In the genomic region with DNA sequence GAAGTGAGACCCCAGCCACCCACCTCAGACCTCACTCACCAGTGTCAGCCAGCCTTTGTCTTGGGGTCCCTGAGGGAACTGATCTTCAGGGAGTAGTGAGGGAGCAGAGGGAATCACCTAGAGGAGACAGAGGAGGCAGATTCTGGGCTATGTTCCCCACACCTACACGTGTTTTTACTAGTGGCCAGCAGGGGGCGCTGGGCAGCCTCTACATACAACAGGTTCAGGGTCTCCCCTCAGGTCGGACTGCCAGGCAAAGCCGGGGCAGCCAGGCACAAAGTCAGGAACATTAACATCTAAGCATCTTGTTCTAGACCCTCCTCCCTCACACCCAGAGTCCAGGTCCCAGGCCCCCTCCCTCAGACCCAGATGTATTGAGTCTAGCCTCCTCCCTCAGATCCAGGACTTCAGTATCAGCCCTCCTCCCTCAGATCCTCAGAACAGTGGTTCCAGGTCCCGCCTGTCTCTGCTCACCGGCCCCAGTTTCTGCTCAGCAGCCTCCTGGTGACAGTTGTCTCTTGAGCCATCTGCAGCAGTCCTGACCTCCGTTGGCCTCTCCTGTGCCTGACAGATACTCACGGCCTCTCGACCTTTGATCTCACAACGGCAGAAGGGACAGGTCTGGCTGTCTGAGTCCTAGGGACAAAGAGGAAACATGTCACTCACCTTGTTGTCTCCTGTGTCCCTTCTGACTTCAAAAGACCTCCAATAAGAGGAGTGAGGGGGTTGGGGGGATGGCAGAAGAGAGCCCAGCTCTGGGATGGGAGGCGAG, we compare ENCODE assay signal across 12 mouse cellular contexts. TPM values are rescaled to one million over a fixed set of nuclear protein-coding genes. Genes with fewer than 3 reads are reported as not detected.
A peak's percentile ranks its signal among the peaks of the same experiment; 100 is the strongest.
DNase-seq lines count a peak whose midpoint lies in the region; ATAC-seq and TF ChIP-seq lines count a peak whose summit lies in the region.
"Had no signal": no experiment of that assay in that cellular context is flagged by ENCODE, and none has a peak within 500 bp of the region (broad histone marks: within the 10 kb centered on the region; RNA-seq: fewer than 3 reads in every experiment).

No protein-coding gene starts in this region.

- peaks cover 4% of the 10 kb centered on the region for H3K4me1 ChIP-seq in spleen, adult 2 months (ENCODE audit: control insufficient read depth, insufficient read depth, insufficient read length)
- peaks cover 15% of the 10 kb centered on the region for H3K4me1 ChIP-seq in liver, embryonic 13.5 days (replicated peaks)

- intact Hi-C loops in gastrocnemius, adult 2 months (cut with DNase I) = no loop called here
- intact Hi-C loops in gastrocnemius, postnatal 14 days (cut with DNase I; ENCODE audit: low total_unique reads) = loop anchor here (5.0 kb wide), 1 partner anchor 33 kb away; the partner anchor contains the start of gene Nectin2

- H3K36me3 ChIP-seq in spleen, adult 2 months (ENCODE audit: control insufficient read depth, insufficient read depth, low read length) = no peaks in the 10 kb centered on the region
- H3K36me3 ChIP-seq in liver, embryonic 13.5 days = no peaks in the 10 kb centered on the region
- H3K36me3 ChIP-seq: heart, embryonic 12.5 days had no signal

- no peaks in the 10 kb centered on the region for H3K9me3 ChIP-seq in liver, embryonic 13.5 days (replicated peaks)

- no peak for TF ChIP-seq POLR2A in spleen, adult 2 months (IDR thresholded peaks at IDR 0.05; ENCODE audit: low read depth, low read length)

- no peak overlapping the region for H3K9ac ChIP-seq in liver, embryonic 13.5 days
- H3K9ac ChIP-seq: heart, embryonic 12.5 days had no signal

- TF ChIP-seq CTCF in gastrocnemius, adult 2 months (IDR thresholded peaks at IDR 0.05) = peak; percentile 59
- TF ChIP-seq CTCF in spleen, adult 2 months (IDR thresholded peaks at IDR 0.05; ENCODE audit: extremely low read depth, insufficient read depth, insufficient read length, insufficient replicate concordance) = peak; percentile 45; the same call in 1 of the 2 replicates

- WGBS in spleen, adult 2 months = 61% methylated on average over 11 of the region's 11 CpGs
- WGBS in liver, embryonic 13.5 days (ENCODE audit: insufficient replicate concordance) = 20% methylated on average over 11 of the region's 11 CpGs

- ATAC-seq in liver, embryonic 13.5 days (ENCODE audit: low read depth) = peak; percentile 45
- ATAC-seq in erythroid progenitor cell, adult 5-6 weeks (replicated peaks; ENCODE audit: low FRiP score, poor library complexity, severe bottlenecking) = no peak
- ATAC-seq: midbrain, embryonic 16.5 days had no signal

- no peak overlapping the region for H3K4me3 ChIP-seq in gastrocnemius, adult 2 months
- no peak overlapping the region for H3K4me3 ChIP-seq in spleen, adult 2 months (ENCODE audit: extremely low read depth, insufficient read depth, insufficient read length)
- no peak overlapping the region for H3K4me3 ChIP-seq in liver, embryonic 13.5 days (replicated peaks)
- H3K4me3 ChIP-seq: heart, embryonic 12.5 days had no signal

- no peak overlapping the region for H3K4me2 ChIP-seq in liver, embryonic 13.5 days
- H3K4me2 ChIP-seq: heart, embryonic 12.5 days had no signal

- peak overlapping the region; percentile 87; the same call in 1 of the 2 replicates for H3K27ac ChIP-seq in gastrocnemius, adult 2 months
- H3K27ac ChIP-seq in spleen, adult 2 months (ENCODE audit: insufficient read depth, low read length) = no peak overlapping the region
- no peak overlapping the region for H3K27ac ChIP-seq in liver, embryonic 13.5 days

- DNase-seq in gastrocnemius, adult 2 months = no peak
- no peak for DNase-seq in gastrocnemius, postnatal 14 days
- DNase-seq in spleen, adult 2 months (ENCODE audit: low read depth in 1 of 2, low spot score in 2 of 2) = no peak
- DNase-seq in spleen, adult 18-20 months = no peak
- no peak for DNase-seq in liver, embryonic 13.5 days
- peak; percentile 26 for DNase-seq in thymus, postnatal 25 days
- no peak for DNase-seq in ovary, postnatal 36 days (ENCODE audit: low spot score)
- DNase-seq: adrenal gland, postnatal 36 days had no signal

- no peaks in the 10 kb centered on the region for H3K27me3 ChIP-seq in spleen, adult 2 months (ENCODE audit: control insufficient read depth, insufficient read depth, low read length)
- H3K27me3 ChIP-seq in liver, embryonic 13.5 days = 0 out of 2 replicates have a peak, but pooled peaks cover 7% of the 10 kb centered on the region
- H3K27me3 ChIP-seq: heart, embryonic 12.5 days had no signal

RNA-seq across cellular contexts. Expression of gene Cblc, which starts 11.7 kb away (rescaled TPM):
- total RNA-seq in gastrocnemius, adult 2 months (2021) = not detected
- not detected for total RNA-seq in gastrocnemius, postnatal 14 days (2021)
- polyA plus RNA-seq in spleen, adult 2 months (2012; rRNA removed) = 1.4 TPM in 2 replicates
- 1.2 and 1.3 TPM in 2 replicates for polyA plus RNA-seq in liver, embryonic 13.5 days (2015; fragmentation: Nextera tagmentation; extraction: Ambion mirVana)
- not detected in 2 replicates for total RNA-seq in erythroid progenitor cell, adult 5-6 weeks (2015; ENCODE audit: low replicate concordance)
- not detected in 2 replicates for total RNA-seq in erythroid progenitor cell, adult 5-6 weeks (2017; ENCODE audit: low replicate concordance)
- total RNA-seq: adrenal gland, postnatal 36 days; layer of hippocampus, postnatal 10 days had no signal

RNA-seq across cellular contexts. Expression of gene Bcam, which starts 14.1 kb away (rescaled TPM):
- total RNA-seq in gastrocnemius, adult 2 months (2021) = 10 to 100 TPM; 21.9 to 26.7 TPM
- 10 to 100 TPM; 48.5 to 51.9 TPM for total RNA-seq in gastrocnemius, postnatal 14 days (2021)
- polyA plus RNA-seq in spleen, adult 2 months (2012; rRNA removed) = 30.1 and 39.8 TPM in 2 replicates
- polyA plus RNA-seq in liver, embryonic 13.5 days (2015; fragmentation: Nextera tagmentation; extraction: Ambion mirVana) = 7.2 and 7.9 TPM in 2 replicates
- not detected in 2 replicates for total RNA-seq in erythroid progenitor cell, adult 5-6 weeks (2015; ENCODE audit: low replicate concordance)
- not detected in 2 replicates for total RNA-seq in erythroid progenitor cell, adult 5-6 weeks (2017; ENCODE audit: low replicate concordance)

RNA-seq across cellular contexts. Expression of gene Nectin2, which starts 34.7 kb away (rescaled TPM):
- total RNA-seq in gastrocnemius, adult 2 months (2021) = 1 to 10 TPM; 1.4 to 1.5 TPM
- 10 to 100 TPM in 1 of 2 experiments, 1 to 10 TPM in 1; 9.8 to 12.9 TPM for total RNA-seq in gastrocnemius, postnatal 14 days (2021)
- polyA plus RNA-seq in spleen, adult 2 months (2012; rRNA removed) = 23.3 and 24.4 TPM in 2 replicates
- 17.9 and 18.2 TPM in 2 replicates for polyA plus RNA-seq in liver, embryonic 13.5 days (2015; fragmentation: Nextera tagmentation; extraction: Ambion mirVana)
- total RNA-seq in erythroid progenitor cell, adult 5-6 weeks (2015; ENCODE audit: low replicate concordance) = not detected in 2 replicates
- total RNA-seq in erythroid progenitor cell, adult 5-6 weeks (2017; ENCODE audit: low replicate concordance) = 0.64 TPM in 1 of 2 replicates, not detected in the other

RNA-seq across cellular contexts. Expression of gene Bcl3, which starts 37.6 kb away (rescaled TPM):
- 1 to 10 TPM; 1.3 to 1.5 TPM for total RNA-seq in gastrocnemius, adult 2 months (2021)
- 1 to 10 TPM; 3.2 to 4.1 TPM for total RNA-seq in gastrocnemius, postnatal 14 days (2021)
- polyA plus RNA-seq in spleen, adult 2 months (2012; rRNA removed) = 102 and 149 TPM in 2 replicates
- polyA plus RNA-seq in liver, embryonic 13.5 days (2015; fragmentation: Nextera tagmentation; extraction: Ambion mirVana) = 3.0 and 3.9 TPM in 2 replicates
- total RNA-seq in erythroid progenitor cell, adult 5-6 weeks (2015; ENCODE audit: low replicate concordance) = 15.5 and 21.3 TPM in 2 replicates
- total RNA-seq in erythroid progenitor cell, adult 5-6 weeks (2017; ENCODE audit: low replicate concordance) = 0.77 TPM in 1 of 2 replicates, not detected in the other

Comparison
In these comparisons a context has a peak if more than half of its experiments do, and no peak if none do; other contexts are left out.
1. RNA of gene Nectin2, which starts 34.7 kb away (total RNA-seq): 9.8 to 12.9 TPM in gastrocnemius, postnatal 14 days; 1.4 to 1.5 TPM in gastrocnemius, adult 2 months and 0.64 TPM in erythroid progenitor cell, adult 5-6 weeks; every median in the first group is over 4 times any median in the second.
2. RNA of gene Bcam, which starts 14.1 kb away (total RNA-seq): 48.5 to 51.9 TPM in gastrocnemius, postnatal 14 days and 21.9 to 26.7 TPM in gastrocnemius, adult 2 months; not detected in erythroid progenitor cell, adult 5-6 weeks; every median in the first group is over 10 times any median in the second.